Mouse (Mus musculus): ENCODE measurements around the gene Cacng4.

- TF ChIP-seq CTCF (IDR thresholded peaks at IDR 0.05; ENCODE audit: borderline replicate concordance, insufficient read depth, low read depth, low read length), result no peak
- TF ChIP-seq POLR2A (IDR thresholded peaks at IDR 0.05; ENCODE audit: borderline replicate concordance, insufficient read depth, low read length), result no peak
These were observed 8.6 kb downstream of the Cacng4 start for GRCm38 (mm10) chr11:107785761-107786160.

All from cerebellum, adult 2 months (tissue).